Mouse (Mus musculus) MEL (cell line): Measurements from ENCODE around the gene Xiap. TPM values are rescaled to one million over a fixed set of nuclear protein-coding genes. Genes with fewer than 3 reads are reported as not detected.

ENCODE experiments used
- DNase-seq: peaks from one replicate; pipeline ENCODE4 v3.0.0; 2011; ENCODE audit warnings: low read depth, low spot score
- H3K27ac ChIP-seq: 2 replicates; pipeline ENCODE4 v1.5.1; 2012; ENCODE audit warnings: low read depth, mild to moderate bottlenecking, control low read depth, low read length, moderate library complexity; ENCODE audit not compliant: control insufficient read depth
- H3K27me3 ChIP-seq, 2 experiments: fragments of 150-350 bp in 1 of 2; sonication (generic) in 1 of 2; 2 replicates each; pipeline ENCODE4 v1.6.1; 2012; ENCODE audit warnings: low read length in 2 of 2, mild to moderate bottlenecking in 2 of 2, improper control_type of control experiment in 1 of 2, moderate library complexity in 1 of 2; ENCODE audit not compliant: insufficient read depth in 2 of 2, control insufficient read depth in 1 of 2
- H3K36me3 ChIP-seq, 2 experiments: 2 replicates each; pipeline ENCODE4 v1.6.1; 2012 to 2014; ENCODE audit warnings: low read length in 2 of 2, improper control_type of control experiment in 1 of 2, inconsistent platforms in 1 of 2, mild to moderate bottlenecking in 1 of 2; ENCODE audit not compliant: insufficient read depth in 2 of 2, control insufficient read depth in 1 of 2
- H3K4me1 ChIP-seq, 2 experiments: fragments of 150-350 bp in 1 of 2; sonication (generic) in 1 of 2; 2 replicates each; pipeline ENCODE4 v1.6.1; 2012; ENCODE audit warnings: low read length in 2 of 2, improper control_type of control experiment in 1 of 2, mild to moderate bottlenecking in 1 of 2; ENCODE audit not compliant: insufficient read depth in 2 of 2, control insufficient read depth in 1 of 2
- H3K4me3 ChIP-seq, 2 experiments: fragments of 150-350 bp in 1 of 2; sonication (generic) in 1 of 2; 2 replicates each; pipeline ENCODE4 v1.5.1; 2012; ENCODE audit warnings: low read depth in 2 of 2, low read length in 2 of 2, mild to moderate bottlenecking in 2 of 2, moderate library complexity in 2 of 2, control low read depth in 1 of 2, improper control_type of control experiment in 1 of 2; ENCODE audit not compliant: control insufficient read depth in 1 of 2, insufficient read depth in 1 of 2
- H3K79me2 ChIP-seq: 2 replicates; pipeline ENCODE4 v1.6.1; 2012; ENCODE audit warnings: mild to moderate bottlenecking, low read length, moderate library complexity; ENCODE audit not compliant: control insufficient read depth, poor library complexity, insufficient read depth
- H3K9ac ChIP-seq: 2 replicates; pipeline ENCODE4 v1.6.1; 2012; ENCODE audit warnings: low read depth, mild to moderate bottlenecking, control low read depth, low read length, moderate library complexity; ENCODE audit not compliant: control insufficient read depth, poor library complexity, severe bottlenecking
- H3K9me3 ChIP-seq: fragments of 150-350 bp; sonication (generic); replicated peaks from 2 replicates; pipeline ENCODE4 v1.6.1; 2012; ENCODE audit warnings: mild to moderate bottlenecking, low read length, improper control_type of control experiment, moderate library complexity; ENCODE audit not compliant: insufficient read depth
- CHD2 ChIP-seq: IDR thresholded peaks from 2 replicates; pipeline ENCODE4 v1.6.1; 2011; ENCODE audit warnings: low read length, improper control_type of control experiment
- CTCF ChIP-seq, 3 experiments: IDR thresholded peaks in 2 of 3; conservative IDR thresholded peaks in 1 of 3; 2 replicates each; pipeline ENCODE4 v1.5.1; 2011 to 2012; ENCODE audit warnings: low read length in 3 of 3, low read depth in 2 of 3, mild to moderate bottlenecking in 2 of 3, improper control_type of control experiment in 1 of 3, inconsistent platforms in 1 of 3, mixed read lengths in 1 of 3, moderate library complexity in 1 of 3; ENCODE audit not compliant: control insufficient read depth in 1 of 3, insufficient read depth in 1 of 3, poor library complexity in 1 of 3, severe bottlenecking in 1 of 3
- E2F4 ChIP-seq: IDR thresholded peaks from 2 replicates; pipeline ENCODE4 v1.6.1; 2011; ENCODE audit warnings: low read depth, low read length, improper control_type of control experiment, borderline replicate concordance
- HCFC1 ChIP-seq: IDR thresholded peaks from 2 replicates; pipeline ENCODE4 v1.6.1; 2012; ENCODE audit warnings: low read depth, mild to moderate bottlenecking, inconsistent platforms, low read length, improper control_type of control experiment, moderate library complexity
- MAFK ChIP-seq: IDR thresholded peaks from 2 replicates; pipeline ENCODE4 v1.6.1; 2011; ENCODE audit warnings: low read depth, mild to moderate bottlenecking, low read length, improper control_type of control experiment, borderline replicate concordance
- MAX ChIP-seq: IDR thresholded peaks from 2 replicates; pipeline ENCODE4 v1.6.1; 2011; ENCODE audit warnings: low read length, improper control_type of control experiment
- MAZ ChIP-seq: IDR thresholded peaks from 2 replicates; pipeline ENCODE4 v1.6.1; 2012; ENCODE audit warnings: low read depth, mild to moderate bottlenecking, inconsistent platforms, low read length, improper control_type of control experiment
- MEF2A ChIP-seq: IDR thresholded peaks from 2 replicates; pipeline ENCODE4 v1.6.1; 2014; ENCODE audit warnings: low read depth, mild to moderate bottlenecking, inconsistent platforms, low read length, improper control_type of control experiment; ENCODE audit not compliant: poor library complexity, insufficient replicate concordance, severe bottlenecking; ENCODE audit errors: extremely low read depth
- MXI1 ChIP-seq: IDR thresholded peaks from 2 replicates; pipeline ENCODE4 v1.6.1; 2011; ENCODE audit warnings: mild to moderate bottlenecking, low read depth, low read length, improper control_type of control experiment
- MYB ChIP-seq: IDR thresholded peaks from 2 replicates; pipeline ENCODE4 v1.6.1; 2011; ENCODE audit warnings: mild to moderate bottlenecking, low read depth, low read length, improper control_type of control experiment
- NRF1 ChIP-seq: IDR thresholded peaks from 2 replicates; pipeline ENCODE4 v1.6.1; 2014; ENCODE audit warnings: low read depth, mild to moderate bottlenecking, inconsistent platforms, low read length, improper control_type of control experiment, moderate library complexity; ENCODE audit not compliant: poor library complexity, insufficient read depth, severe bottlenecking
- POLR2AphosphoS2 ChIP-seq: IDR thresholded peaks from 2 replicates; pipeline ENCODE4 v1.6.1; 2011; ENCODE audit warnings: low read length, improper control_type of control experiment
- POLR2AphosphoS5 ChIP-seq: IDR thresholded peaks from 2 replicates; pipeline ENCODE4 v1.6.1; 2012; ENCODE audit warnings: low read depth, borderline replicate concordance, mild to moderate bottlenecking, inconsistent platforms, low read length, moderate library complexity, mixed read lengths
- RCOR1 ChIP-seq: IDR thresholded peaks from 2 replicates; pipeline ENCODE4 v1.6.1; 2012; ENCODE audit warnings: low read depth, mild to moderate bottlenecking, inconsistent platforms, low read length, improper control_type of control experiment
- SIN3A ChIP-seq: IDR thresholded peaks from 2 replicates; pipeline ENCODE4 v1.6.1; 2012; ENCODE audit warnings: low read length, improper control_type of control experiment, inconsistent platforms
- SMC3 ChIP-seq: IDR thresholded peaks from 2 replicates; pipeline ENCODE4 v1.6.1; 2011; ENCODE audit warnings: low read depth, low read length, improper control_type of control experiment
- TBP ChIP-seq: IDR thresholded peaks from 2 replicates; pipeline ENCODE4 v1.8.0; 2011; ENCODE audit warnings: low read depth, low read length, improper control_type of control experiment
- TCF12 ChIP-seq: IDR thresholded peaks from 2 replicates; pipeline ENCODE4 v1.6.1; 2014; ENCODE audit warnings: low read depth, mild to moderate bottlenecking, inconsistent platforms, low read length, improper control_type of control experiment, moderate library complexity
- USF1 ChIP-seq: IDR thresholded peaks from 2 replicates; pipeline ENCODE4 v1.6.1; 2014; ENCODE audit warnings: low read depth, mild to moderate bottlenecking, inconsistent platforms, low read length, improper control_type of control experiment, moderate library complexity
- ZKSCAN1 ChIP-seq: IDR thresholded peaks from 2 replicates; pipeline ENCODE4 v1.6.1; 2012; ENCODE audit warnings: low read depth, mild to moderate bottlenecking, inconsistent platforms, low read length, improper control_type of control experiment, moderate library complexity
- ZNF384 ChIP-seq: IDR thresholded peaks from 2 replicates; pipeline ENCODE4 v1.6.1; 2012; ENCODE audit warnings: low read depth, mild to moderate bottlenecking, inconsistent platforms, low read length, improper control_type of control experiment
- polyA plus RNA-seq, 2 experiments: library from polyadenylated mRNA; stranded (reverse) in 1 of 2; unstranded in 1 of 2; fragments of >175 nt in 1 of 2; fragments of >200 nt in 1 of 2; gene quantifications; 2 replicates each; pipeline versions ENCODE4 v1.2.1 to v1.2.4; 2012; ENCODE audit warnings: low replicate concordance in 2 of 2, low read depth in 1 of 2; ENCODE audit not compliant: insufficient read length in 2 of 2, insufficient read depth in 1 of 2, missing spikeins in 1 of 2
- total RNA-seq: library from RNA; depleted of rRNA; stranded (reverse); fragments of 300-350 nt; gene quantifications from 2 replicates; pipeline ENCODE4 v1.2.3, GENCODE M21; 2012

The Xiap gene
- total and polyA plus RNA-seq, 3 experiments = 7.8 to 89.2 (median 11.8) TPM

DNA sequence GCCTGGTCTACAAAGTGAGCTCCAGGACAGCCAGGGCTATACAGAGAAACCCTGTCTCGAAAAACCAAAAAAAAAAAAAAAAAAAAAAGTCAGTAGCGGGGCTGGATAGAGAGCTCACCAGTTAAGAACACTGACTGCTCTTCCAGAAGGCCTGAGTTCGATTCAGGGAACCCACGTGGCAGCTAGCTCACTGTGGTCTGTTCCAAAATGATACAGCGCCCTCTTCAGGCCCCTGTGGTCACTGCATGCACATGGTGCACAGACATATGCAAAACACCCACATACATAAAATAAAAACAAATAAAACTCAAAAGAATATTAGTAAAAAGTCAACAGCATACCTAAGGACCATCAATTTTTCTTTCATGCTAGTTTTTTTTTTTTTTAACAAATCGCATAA lies 20.0 kb upstream of the Xiap start:
- H3K27me3 ChIP-seq = no peaks in the 10 kb centered on the region
- no peak for TF ChIP-seq HCFC1
- TF ChIP-seq CTCF (IDR thresholded peaks at IDR 0.05 in 2 of 3, conservative IDR thresholded peaks at IDR 0.05 in 1 of 3; ENCODE audit: control insufficient read depth in 1 of 3, insufficient read depth in 1 of 3, low read depth in 2 of 3, low read length in 3 of 3, poor library complexity in 1 of 3, severe bottlenecking in 1 of 3) = peak; percentile 11 to 32 (median 12); a peak in 4 of 6 replicates
- TF ChIP-seq, all 39 proteins: peak for 1
- DNase-seq = no peak
- Histone ChIP-seq H3K79me2 (no peaks in the 10 kb centered on the region), H3K4me1 (peaks cover 0 to 2% of the 10 kb centered on the region in 2 experiments; a peak in 1 of 4 replicates), H3K9ac (no peak overlapping the region), H3K4me3 (no peak overlapping the region), H3K27ac (no peak overlapping the region), H3K36me3 (no peaks in the 10 kb centered on the region), H3K9me3 (no peaks in the 10 kb centered on the region)

DNA sequence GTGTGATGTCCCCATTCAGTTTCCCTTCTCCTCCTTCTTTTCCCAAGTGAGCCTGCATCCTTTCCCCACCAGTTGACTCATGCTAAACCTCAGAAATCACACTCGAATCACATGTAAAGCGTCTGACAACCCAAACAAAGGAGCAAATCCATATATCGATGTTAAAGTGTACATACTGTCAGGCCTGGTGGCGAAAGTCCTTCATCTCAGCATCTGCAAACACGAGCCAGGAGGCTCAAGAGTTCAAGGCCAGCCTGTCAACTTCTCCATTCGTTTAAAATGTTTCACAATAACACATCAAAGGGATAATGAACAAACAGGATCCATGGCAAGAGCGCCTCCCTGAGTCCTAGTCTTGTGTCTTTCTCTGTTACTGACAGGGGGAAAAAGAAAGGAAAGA lies 14.5 kb upstream of the Xiap start:
- no peak overlapping the region for H3K27ac ChIP-seq
- no peaks in the 10 kb centered on the region for H3K9me3 ChIP-seq
- no peaks in the 10 kb centered on the region for H3K27me3 ChIP-seq
- H3K4me1 ChIP-seq = no peaks in the 10 kb centered on the region
- no peaks in the 10 kb centered on the region for H3K79me2 ChIP-seq
- H3K9ac ChIP-seq = no peak overlapping the region
- H3K36me3 ChIP-seq = no peaks in the 10 kb centered on the region
- TF ChIP-seq USF1 (no peak), E2F4 (no peak), SMC3 (no peak), TCF12 (no peak), HCFC1 (no peak), SIN3A (no peak), CTCF (IDR thresholded peaks at IDR 0.05 in 2 of 3, conservative IDR thresholded peaks at IDR 0.05 in 1 of 3; ENCODE audit: control insufficient read depth in 1 of 3, insufficient read depth in 1 of 3, low read depth in 2 of 3, low read length in 3 of 3, poor library complexity in 1 of 3, severe bottlenecking in 1 of 3) (no peak), CHD2 (no peak), MXI1 (no peak), RCOR1 (no peak), MAFK (no peak)
- DNase-seq = no peak
- H3K4me3 ChIP-seq = no peak overlapping the region

GRCm38 (mm10) chrX:42050652-42051643 lies 8.5 kb upstream of the Xiap start:
- no peak for DNase-seq
- Histone ChIP-seq H3K27ac (no peak overlapping the region), H3K36me3 (no peaks in the 10 kb centered on the region), H3K4me1 (no peaks in the 10 kb centered on the region), H3K27me3 (no peaks in the 10 kb centered on the region), H3K4me3 (no peak overlapping the region), H3K79me2 (no peaks in the 10 kb centered on the region), H3K9me3 (no peaks in the 10 kb centered on the region), H3K9ac (no peak overlapping the region)
- TF ChIP-seq NRF1 (no peak), MEF2A (no peak), MAX (no peak), MAZ (no peak), TBP (no peak), MYB (no peak), ZNF384 (no peak), ZKSCAN1 (no peak), POLR2AphosphoS5 (no peak), MXI1 (no peak), POLR2AphosphoS2 (no peak)
